Mouse (Mus musculus) kidney, postnatal 0 days (tissue): ENCODE measurements around the gene Gm826. TPM values are rescaled to one million over a fixed set of nuclear protein-coding genes. Genes with fewer than 3 reads are reported as not detected.

ENCODE experiments used
- ATAC-seq: fragments of 200-750 bp; cut with Nextera tagmentation; replicated peaks from 2 replicates; pipeline ENCODE4 v1.8.0; 2017; ENCODE audit warnings: low read depth, moderate number of reproducible peaks, moderate TSS enrichment, moderate library complexity; ENCODE audit not compliant: low FRiP score
- DNase-seq: peaks from one replicate; pipeline ENCODE4 v3.0.0-alpha.2; 2016; ENCODE audit warnings: low spot score
- H3K27ac ChIP-seq: fragments of 300-500 bp; sonication (generic); 2 replicates; pipeline ENCODE4 v1.5.1; 2014; ENCODE audit warnings: mild to moderate bottlenecking
- H3K27me3 ChIP-seq: fragments of 300-500 bp; sonication (generic); 2 replicates; pipeline ENCODE4 v1.6.1; 2014; ENCODE audit warnings: low read length, mixed read lengths; ENCODE audit not compliant: insufficient read depth
- H3K36me3 ChIP-seq: fragments of 300-500 bp; sonication (generic); 2 replicates; pipeline ENCODE4 v1.6.1; 2014; ENCODE audit warnings: low read length, mixed read lengths; ENCODE audit not compliant: insufficient read depth
- H3K4me1 ChIP-seq: fragments of 300-500 bp; sonication (generic); replicated peaks from 2 replicates; pipeline ENCODE4 v1.6.1; 2014; ENCODE audit warnings: antibody characterized with exemption, low read length, mixed read lengths; ENCODE audit not compliant: insufficient read depth
- H3K4me2 ChIP-seq: fragments of 300-500 bp; sonication (generic); 2 replicates; pipeline ENCODE4 v1.6.1; 2014; ENCODE audit warnings: mild to moderate bottlenecking, low read length, moderate library complexity, mixed read lengths
- H3K4me3 ChIP-seq: fragments of 300-500 bp; sonication (generic); replicated peaks from 2 replicates; pipeline ENCODE4 v1.5.1; 2014; ENCODE audit warnings: low read depth, low read length
- H3K9ac ChIP-seq: fragments of 300-500 bp; sonication (generic); 2 replicates; pipeline ENCODE4 v1.6.1; 2014; ENCODE audit warnings: low read depth, low read length
- H3K9me3 ChIP-seq: fragments of 300-500 bp; sonication (generic); replicated peaks from 2 replicates; pipeline ENCODE4 v1.6.1; 2016; ENCODE audit warnings: low read length, inconsistent platforms, mixed read lengths
- CTCF ChIP-seq: IDR thresholded peaks from 2 replicates; pipeline ENCODE4 v1.5.1; 2016; ENCODE audit warnings: antibody characterized with exemption, low read depth, mild to moderate bottlenecking, moderate library complexity
- WGBS: fragments of 180-500 bp; shearing (Covaris S2); extraction: QIAGEN DNeasy Blood & Tissue Kit; methylation state at CpG from one replicate; pipeline ENCODE4 v1.1.7; 2014; 5-methylcytosine and 5-hydroxymethylcytosine counted together
- polyA plus RNA-seq: library from polyadenylated mRNA; unstranded; fragments of >200 nt; fragmentation: Nextera tagmentation; extraction: Ambion mirVana; gene quantifications from 2 replicates; pipeline ENCODE4 v1.2.1, GENCODE M21; 2015

The Gm826 gene
- polyA plus RNA-seq, 1 experiment from 2014 or later, result 0.49 TPM

DNA sequence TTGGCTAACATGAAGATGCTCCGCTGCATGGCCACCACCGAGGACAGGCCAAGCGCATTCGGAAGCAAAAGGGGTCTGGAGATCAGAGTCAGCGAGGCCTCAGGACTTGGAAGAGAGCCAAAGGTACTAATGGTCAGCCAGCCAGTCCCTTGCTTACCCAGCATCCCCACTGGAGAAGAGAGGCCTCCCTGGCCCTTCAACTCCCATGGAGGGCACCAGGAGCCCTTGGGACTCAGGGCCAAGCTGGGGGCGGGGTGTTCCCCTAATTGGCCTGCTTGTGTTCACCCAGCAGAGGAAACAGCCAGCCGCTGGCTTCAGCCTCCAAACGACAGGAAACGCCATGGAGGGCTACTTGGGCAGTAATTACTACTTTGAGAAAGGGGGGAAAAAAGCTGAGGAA is 5.1 kb downstream of the Gm826 start:
- no peak for TF ChIP-seq CTCF
- no peaks in the 10 kb centered on the region for H3K9me3 ChIP-seq
- no peaks in the 10 kb centered on the region for H3K27me3 ChIP-seq
- H3K9ac ChIP-seq, result no peak overlapping the region
- H3K36me3 ChIP-seq, result no peaks in the 10 kb centered on the region
- no peak overlapping the region for H3K4me2 ChIP-seq
- H3K4me3 ChIP-seq, result no peak overlapping the region
- no peaks in the 10 kb centered on the region for H3K4me1 ChIP-seq
- 0 out of 2 replicates have a peak, but pooled peaks have one; percentile 21 for ATAC-seq
- WGBS, result 25% methylated on average over 9 of the region's 9 CpGs
- H3K27ac ChIP-seq, result no peak overlapping the region
- DNase-seq, result peak; percentile 44

DNA sequence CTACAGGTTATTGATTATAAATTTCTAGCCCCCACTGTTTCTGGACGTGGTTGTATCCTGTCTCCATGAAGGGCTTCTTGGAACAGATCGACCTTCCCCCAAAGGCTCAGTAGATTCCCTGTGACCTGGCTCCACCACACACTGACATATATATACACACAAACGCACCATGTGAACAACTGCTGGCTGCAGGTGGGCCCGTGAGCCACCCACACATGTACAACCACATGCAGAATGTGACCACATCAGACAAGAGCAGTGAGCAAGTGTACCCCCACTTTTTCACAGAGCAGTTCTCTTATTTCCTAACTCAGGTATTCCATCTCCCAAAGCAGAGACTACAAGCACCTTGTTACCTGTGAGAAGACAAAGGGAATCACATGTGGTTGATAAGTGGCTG is 6.2 kb downstream of the Gm826 start:
- DNase-seq (no peak), ATAC-seq (no peak)
- Histone ChIP-seq H3K9me3 (no peaks in the 10 kb centered on the region), H3K4me3 (no peak overlapping the region), H3K4me2 (no peak overlapping the region), H3K36me3 (no peaks in the 10 kb centered on the region), H3K27ac (no peak overlapping the region), H3K4me1 (no peaks in the 10 kb centered on the region), H3K27me3 (no peaks in the 10 kb centered on the region), H3K9ac (no peak overlapping the region)
- 85% methylated on average over 4 of the region's 4 CpGs for WGBS
- no peak for TF ChIP-seq CTCF

DNA sequence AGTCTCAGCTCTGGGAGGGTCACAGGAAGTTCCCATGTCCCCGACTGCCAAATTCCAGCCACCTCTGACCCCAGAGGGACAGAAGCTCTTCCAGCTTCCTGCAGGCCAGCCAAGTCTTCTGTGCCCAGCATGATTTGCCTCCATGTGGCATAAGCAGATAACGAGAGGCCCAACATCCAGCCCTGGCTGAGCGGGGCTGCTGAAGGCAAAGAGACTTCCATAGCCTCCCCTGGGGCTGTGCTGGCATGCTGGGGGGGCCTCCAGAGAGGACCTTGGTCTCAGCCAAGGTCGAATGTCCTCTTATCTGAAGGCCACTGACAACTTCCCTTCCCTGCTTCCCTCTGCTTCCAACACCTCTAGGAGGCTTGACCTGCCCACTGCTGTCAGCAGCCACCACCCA is 6.8 kb downstream of the Gm826 start:
- ATAC-seq, result no peak
- H3K27me3 ChIP-seq, result no peaks in the 10 kb centered on the region
- H3K9ac ChIP-seq, result no peak overlapping the region
- H3K9me3 ChIP-seq, result no peaks in the 10 kb centered on the region
- peak; percentile 19 for DNase-seq
- TF ChIP-seq CTCF, result no peak
- H3K4me2 ChIP-seq, result no peak overlapping the region
- no peaks in the 10 kb centered on the region for H3K4me1 ChIP-seq
- H3K36me3 ChIP-seq, result no peaks in the 10 kb centered on the region
- H3K4me3 ChIP-seq, result no peak overlapping the region
- 38% methylated on average over 4 of the region's 4 CpGs for WGBS
- H3K27ac ChIP-seq, result no peak overlapping the region

DNA sequence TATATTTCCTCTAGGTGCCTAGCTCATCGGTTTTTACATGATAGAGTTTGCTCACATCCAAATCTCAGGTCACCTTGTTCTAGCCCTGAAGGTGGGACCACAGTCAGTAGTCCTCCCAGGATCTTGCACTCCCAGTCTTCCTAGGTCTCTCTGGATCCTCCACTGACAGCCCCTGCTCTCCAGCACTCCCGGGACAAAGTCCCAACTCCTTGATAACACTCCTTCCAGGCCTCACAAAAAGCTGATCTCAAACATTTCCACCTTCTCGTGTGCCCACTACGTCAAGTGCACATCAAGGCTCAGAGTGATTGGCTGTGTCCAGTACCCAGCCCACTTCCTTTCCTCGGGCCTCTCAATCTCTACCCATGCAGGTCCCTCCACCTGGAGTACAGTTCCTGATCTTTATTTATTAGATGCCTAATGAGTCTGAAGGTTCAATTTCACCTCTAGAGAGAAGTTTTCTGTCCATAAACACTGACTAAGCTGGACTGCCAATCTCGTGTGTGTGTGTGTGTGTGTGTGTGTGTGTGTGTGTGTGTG is 8.8 kb downstream of the Gm826 start:
- Histone ChIP-seq H3K4me1 (no peaks in the 10 kb centered on the region), H3K36me3 (no peaks in the 10 kb centered on the region), H3K27ac (no peak overlapping the region), H3K4me2 (no peak overlapping the region), H3K27me3 (no peaks in the 10 kb centered on the region), H3K9me3 (no peaks in the 10 kb centered on the region), H3K4me3 (no peak overlapping the region), H3K9ac (no peak overlapping the region)
- 71% methylated on average over 6 of the region's 6 CpGs for WGBS
- DNase-seq (no peak), ATAC-seq (no peak)
- no peak for TF ChIP-seq CTCF

DNA sequence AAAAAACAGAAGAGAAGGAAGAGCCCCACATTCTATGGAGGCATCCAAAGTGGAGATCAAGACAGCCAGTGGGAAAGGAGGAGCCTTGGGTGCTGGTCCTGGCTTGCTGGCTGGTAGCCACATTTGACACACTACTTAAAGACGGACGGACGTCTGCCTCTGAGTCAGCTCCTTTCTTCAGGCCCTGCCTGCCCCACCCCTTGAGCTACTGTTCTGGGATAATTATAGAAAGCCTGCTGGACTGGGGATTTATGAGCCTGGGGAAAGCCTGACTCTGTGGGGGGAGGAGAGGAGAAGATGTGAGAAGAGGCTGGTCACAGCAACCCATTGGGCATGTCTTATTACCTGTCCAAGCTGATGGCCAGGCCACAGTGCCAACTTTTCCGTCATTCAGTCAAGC is 12.1 kb downstream of the Gm826 start:
- WGBS, result 28% methylated on average over 4 of the region's 4 CpGs
- Histone ChIP-seq H3K9me3 (no peaks in the 10 kb centered on the region), H3K4me3 (no peak overlapping the region), H3K27me3 (no peaks in the 10 kb centered on the region), H3K4me1 (no peaks in the 10 kb centered on the region), H3K9ac (no peak overlapping the region), H3K4me2 (no peak overlapping the region), H3K36me3 (no peaks in the 10 kb centered on the region), H3K27ac (no peak overlapping the region)
- ATAC-seq (no peak), DNase-seq (peak; percentile 47)
- TF ChIP-seq CTCF, result no peak

DNA sequence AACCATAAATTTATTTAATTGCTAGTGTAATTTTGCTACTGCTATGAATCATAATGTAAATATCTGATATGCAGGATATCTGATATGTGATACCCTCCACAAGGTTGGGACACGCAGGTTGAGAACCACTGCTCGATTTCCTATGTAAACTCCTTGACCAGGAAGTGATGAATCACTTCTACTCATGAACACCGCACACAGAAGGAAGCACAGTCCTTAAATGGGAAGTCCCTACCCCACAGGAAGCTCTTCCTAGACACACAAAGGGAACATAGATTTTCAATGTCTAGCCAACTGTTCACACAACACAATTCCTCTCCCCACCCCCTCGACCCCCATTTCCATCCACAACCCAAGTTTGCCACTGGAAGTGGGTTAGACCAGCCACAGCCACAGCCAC is 15.7 kb downstream of the Gm826 start:
- no peaks in the 10 kb centered on the region for H3K9me3 ChIP-seq
- DNase-seq, result peak; percentile 53
- no peak overlapping the region for H3K9ac ChIP-seq
- no peaks in the 10 kb centered on the region for H3K4me1 ChIP-seq
- no peak overlapping the region for H3K4me2 ChIP-seq
- 35% methylated on average over 4 of the region's 4 CpGs for WGBS
- H3K27me3 ChIP-seq, result no peaks in the 10 kb centered on the region
- H3K36me3 ChIP-seq, result no peaks in the 10 kb centered on the region
- no peak for ATAC-seq
- no peak overlapping the region for H3K4me3 ChIP-seq
- H3K27ac ChIP-seq, result no peak overlapping the region
- TF ChIP-seq CTCF, result no peak

DNA sequence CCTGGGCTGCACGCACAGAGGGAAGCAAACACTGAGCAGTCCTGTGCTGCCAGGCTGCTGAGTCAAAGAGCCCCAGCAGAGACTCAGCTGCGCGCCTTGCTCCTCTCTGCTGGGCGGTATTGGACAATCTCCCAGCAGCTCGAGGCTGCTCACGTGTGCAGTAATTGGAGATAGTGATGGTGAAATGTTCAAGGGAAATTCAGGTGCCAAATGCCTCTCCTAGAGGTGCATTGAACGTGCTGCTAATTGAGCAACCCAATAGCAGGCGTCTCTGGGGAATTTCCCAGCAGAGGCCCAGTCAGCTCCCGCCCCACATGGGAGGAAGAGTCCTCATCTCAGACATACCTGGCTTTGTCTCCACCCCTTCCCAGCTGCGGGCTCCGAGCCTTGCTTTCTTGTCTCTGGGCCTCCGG is 20.4 kb downstream of the Gm826 start:
- DNase-seq, result no peak
- H3K27me3 ChIP-seq, result no peaks in the 10 kb centered on the region
- no peak overlapping the region for H3K27ac ChIP-seq
- H3K9ac ChIP-seq, result no peak overlapping the region
- no peak for TF ChIP-seq CTCF
- H3K4me3 ChIP-seq, result no peak overlapping the region
- WGBS, result 34% methylated on average over 12 of the region's 12 CpGs
- ATAC-seq, result no peak
- H3K9me3 ChIP-seq, result no peaks in the 10 kb centered on the region
- no peaks in the 10 kb centered on the region for H3K36me3 ChIP-seq
- H3K4me2 ChIP-seq, result no peak overlapping the region
- no peaks in the 10 kb centered on the region for H3K4me1 ChIP-seq
